Mouse (Mus musculus): ENCODE measurements around the gene Alk.

GRCm38 (mm10) chr17:72153038-72153437 lies 451.4 kb downstream of the Alk start:
- no peak for TF ChIP-seq CTCF (IDR thresholded peaks at IDR 0.05; ENCODE audit: extremely low read depth, insufficient read depth, insufficient read length, insufficient replicate concordance)
- TF ChIP-seq POLR2A (IDR thresholded peaks at IDR 0.05; ENCODE audit: low read depth, low read length), result no peak
